Mouse (Mus musculus) G1E (cell line): ENCODE data around the gene Exoc8.

Source experiments
- CTCF ChIP-seq: IDR thresholded peaks from 2 replicates; pipeline ENCODE4 v1.5.1; 2012; ENCODE audit warnings: low read depth, low read length, inconsistent platforms, mixed read lengths
- GATA1 ChIP-seq: IDR thresholded peaks from 2 replicates; pipeline ENCODE4 v1.6.1; 2012; ENCODE audit warnings: borderline replicate concordance, low read length, inconsistent platforms, mixed read lengths

DNA sequence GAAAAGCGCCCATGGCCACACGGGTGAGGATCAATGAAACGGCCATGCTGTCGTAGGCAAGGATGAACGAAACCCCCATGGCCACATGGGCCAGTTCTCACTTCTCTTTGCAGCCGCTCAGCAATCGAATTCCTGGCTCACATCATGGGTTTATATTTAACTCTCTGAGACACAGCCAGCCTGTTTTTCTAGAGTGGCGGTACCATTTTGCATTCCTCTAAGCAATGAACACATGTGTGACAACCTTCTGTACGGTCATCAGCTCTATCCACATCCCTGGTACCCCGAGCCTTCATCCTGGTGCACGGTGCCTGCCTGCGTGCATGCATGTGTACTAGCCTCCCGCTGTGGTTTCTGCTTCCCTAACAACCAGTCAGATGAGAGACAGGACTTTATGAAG is 32.6 kb upstream of the Exoc8 start:
- TF ChIP-seq CTCF (no peak), GATA1 (no peak)
